In genomic region chr2:131211026-131211615, GRCm38 (mm10) we compare ENCODE assay signal across 8 mouse cellular contexts. TPM values are rescaled to one million over a fixed set of nuclear protein-coding genes. Genes with fewer than 3 reads are reported as not detected.
A peak's percentile ranks its signal among the peaks of the same experiment; 100 is the strongest.
DNase-seq lines count a peak whose midpoint lies in the region; ATAC-seq and TF ChIP-seq lines count a peak whose summit lies in the region.

No protein-coding gene starts in this region.

- peak overlapping the region; percentile 99 for H3K27ac ChIP-seq in left cerebral cortex, adult 2 months
- peak overlapping the region; percentile 94 for H3K27ac ChIP-seq in heart, embryonic 15.5 days
- no peak overlapping the region for H3K27ac ChIP-seq in limb, embryonic 11.5 days (replicated peaks; ENCODE audit: low read depth, low read length)
- peak overlapping the region; percentile 88 for H3K27ac ChIP-seq in midbrain, embryonic 13.5 days

- intact Hi-C loops in left cerebral cortex, adult 2 months (cut with DNase I) = loop anchor here (5.0 kb wide), 1 partner anchor 34 kb away; no protein-coding TSS in a partner anchor

- peaks cover 17% of the 10 kb centered on the region; the same call in 1 of the 2 replicates for H3K36me3 ChIP-seq in heart, embryonic 15.5 days
- no peaks in the 10 kb centered on the region for H3K36me3 ChIP-seq in limb, embryonic 11.5 days (ENCODE audit: control insufficient read depth, insufficient read depth, low read length)
- peaks cover 18% of the 10 kb centered on the region for H3K36me3 ChIP-seq in midbrain, embryonic 13.5 days

- TF ChIP-seq CTCF in left cerebral cortex, adult 2 months (IDR thresholded peaks at IDR 0.05) = no peak

- H3K27me3 ChIP-seq in heart, embryonic 15.5 days = no peaks in the 10 kb centered on the region
- no peaks in the 10 kb centered on the region for H3K27me3 ChIP-seq in limb, embryonic 11.5 days (ENCODE audit: control insufficient read depth, insufficient read depth, low read length)
- H3K27me3 ChIP-seq in midbrain, embryonic 13.5 days = no peaks in the 10 kb centered on the region

- DNase-seq in left cerebral cortex, adult 2 months (ENCODE audit: extremely low spot score in 1 of 2, low spot score in 2 of 2) = no peak
- DNase-seq in left cerebral cortex, adult 11 months (ENCODE audit: low spot score) = no peak
- peak; percentile 52 to 56 for DNase-seq in cerebellum, postnatal 10 days
- DNase-seq in limb, embryonic 11.5 days (ENCODE audit: low spot score) = no peak
- DNase-seq in thymus, postnatal 14 days = no peak

- H3K4me3 ChIP-seq in left cerebral cortex, adult 2 months = peak overlapping the region; percentile 65
- peak overlapping the region; percentile 64 for H3K4me3 ChIP-seq in heart, embryonic 15.5 days
- H3K4me3 ChIP-seq in limb, embryonic 11.5 days (ENCODE audit: low read depth, low read length) = peak overlapping the region; percentile 53
- peak overlapping the region; percentile 60 for H3K4me3 ChIP-seq in midbrain, embryonic 13.5 days (replicated peaks)

- H3K4me1 ChIP-seq in heart, embryonic 15.5 days (replicated peaks) = peaks cover 35% of the 10 kb centered on the region
- H3K4me1 ChIP-seq in limb, embryonic 11.5 days (ENCODE audit: control insufficient read depth, insufficient read depth, low read length) = 0 out of 2 replicates have a peak, but pooled peaks cover 4% of the 10 kb centered on the region
- H3K4me1 ChIP-seq in midbrain, embryonic 13.5 days (replicated peaks) = peaks cover 23% of the 10 kb centered on the region

- no peak for ATAC-seq in heart, embryonic 15.5 days (replicated peaks; ENCODE audit: insufficient number of reproducible peaks, insufficient read depth, low FRiP score, low read depth)
- no peak for ATAC-seq in limb, embryonic 11.5 days (ENCODE audit: insufficient number of reproducible peaks, low FRiP score, low TSS enrichment, low read depth)
- no peak for ATAC-seq in midbrain, embryonic 13.5 days
- ATAC-seq in megakaryocyte-erythroid progenitor cell, adult 5-6 weeks (replicated peaks; ENCODE audit: low FRiP score, low TSS enrichment, poor library complexity, severe bottlenecking) = no peak

- no peaks in the 10 kb centered on the region for H3K9me3 ChIP-seq in heart, embryonic 15.5 days (replicated peaks)
- no peaks in the 10 kb centered on the region for H3K9me3 ChIP-seq in limb, embryonic 11.5 days (ENCODE audit: control insufficient read depth, low read length)
- H3K9me3 ChIP-seq in midbrain, embryonic 13.5 days = no peaks in the 10 kb centered on the region

- H3K9ac ChIP-seq in heart, embryonic 15.5 days = peak overlapping the region; percentile 70
- peak overlapping the region; percentile 44; the same call in 1 of the 2 replicates for H3K9ac ChIP-seq in limb, embryonic 11.5 days (ENCODE audit: low read length)
- peak overlapping the region; percentile 73 for H3K9ac ChIP-seq in midbrain, embryonic 13.5 days (replicated peaks)

- peak overlapping the region; percentile 67 for H3K4me2 ChIP-seq in heart, embryonic 15.5 days
- H3K4me2 ChIP-seq in limb, embryonic 11.5 days (ENCODE audit: low read depth, severe bottlenecking) = peak overlapping the region; percentile 66
- peak overlapping the region; percentile 67 for H3K4me2 ChIP-seq in midbrain, embryonic 13.5 days (replicated peaks)

- 47% methylated on average over 9 of the region's 9 CpGs for WGBS in heart, embryonic 15.5 days
- 76% methylated on average over 9 of the region's 9 CpGs for WGBS in limb, embryonic 11.5 days
- WGBS in midbrain, embryonic 13.5 days = 75% methylated on average over 9 of the region's 9 CpGs

RNA-seq across cellular contexts. Expression of gene Ap5s1, which starts 4.2 kb away (rescaled TPM):
- 10 to 100 TPM; 21.7 to 28.7 TPM for total RNA-seq in left cerebral cortex, adult 2 months (2021)
- 35.5 and 40.2 TPM in 2 replicates for polyA plus RNA-seq in heart, embryonic 15.5 days (2015; fragmentation: Nextera tagmentation; extraction: Ambion mirVana)
- 25.3 and 27.3 TPM in 2 replicates for polyA plus RNA-seq in limb, embryonic 11.5 days (2014; fragmentation: Nextera tagmentation; extraction: Ambion mirVana)
- polyA plus RNA-seq in midbrain, embryonic 13.5 days (2015; fragmentation: Nextera tagmentation; extraction: Ambion mirVana) = 32.7 and 33.4 TPM in 2 replicates
- total RNA-seq in megakaryocyte-erythroid progenitor cell, adult 5-6 weeks (2014; fragmentation: Nextera tagmentation) = 5.9 and 14.7 TPM in 2 replicates
- 1.9 and 3.3 TPM in 2 replicates for total RNA-seq in megakaryocyte-erythroid progenitor cell, adult 5-6 weeks (2017)

RNA-seq across cellular contexts. Expression of gene Mavs, which starts 22.7 kb away (rescaled TPM):
- total RNA-seq in left cerebral cortex, adult 2 months (2021) = 1 to 10 TPM; 6.7 to 6.9 TPM
- 21.9 and 26.0 TPM in 2 replicates for polyA plus RNA-seq in heart, embryonic 15.5 days (2015; fragmentation: Nextera tagmentation; extraction: Ambion mirVana)
- polyA plus RNA-seq in limb, embryonic 11.5 days (2014; fragmentation: Nextera tagmentation; extraction: Ambion mirVana) = 17.1 and 17.9 TPM in 2 replicates
- 6.6 and 8.6 TPM in 2 replicates for polyA plus RNA-seq in midbrain, embryonic 13.5 days (2015; fragmentation: Nextera tagmentation; extraction: Ambion mirVana)
- 28.8 and 28.9 TPM in 2 replicates for total RNA-seq in megakaryocyte-erythroid progenitor cell, adult 5-6 weeks (2014; fragmentation: Nextera tagmentation)
- total RNA-seq in megakaryocyte-erythroid progenitor cell, adult 5-6 weeks (2017) = 16.9 and 24.8 TPM in 2 replicates

RNA-seq across cellular contexts. Expression of gene Spef1, which starts 24.0 kb away (rescaled TPM):
- total RNA-seq in left cerebral cortex, adult 2 months (2021) = 10 to 100 TPM; 10.9 to 11.0 TPM
- 1.9 and 2.0 TPM in 2 replicates for polyA plus RNA-seq in heart, embryonic 15.5 days (2015; fragmentation: Nextera tagmentation; extraction: Ambion mirVana)
- 3.7 and 5.2 TPM in 2 replicates for polyA plus RNA-seq in limb, embryonic 11.5 days (2014; fragmentation: Nextera tagmentation; extraction: Ambion mirVana)
- polyA plus RNA-seq in midbrain, embryonic 13.5 days (2015; fragmentation: Nextera tagmentation; extraction: Ambion mirVana) = 10.8 and 11.5 TPM in 2 replicates
- 3.7 and 4.1 TPM in 2 replicates for total RNA-seq in megakaryocyte-erythroid progenitor cell, adult 5-6 weeks (2014; fragmentation: Nextera tagmentation)
- total RNA-seq in megakaryocyte-erythroid progenitor cell, adult 5-6 weeks (2017) = 1.3 and 2.5 TPM in 2 replicates

RNA-seq across cellular contexts. Expression of gene Cdc25b, which starts 24.4 kb away (rescaled TPM):
- total RNA-seq in left cerebral cortex, adult 2 months (2021) = 10 to 100 TPM; 19.8 to 22.2 TPM
- polyA plus RNA-seq in heart, embryonic 15.5 days (2015; fragmentation: Nextera tagmentation; extraction: Ambion mirVana) = 49.9 and 61.4 TPM in 2 replicates
- polyA plus RNA-seq in limb, embryonic 11.5 days (2014; fragmentation: Nextera tagmentation; extraction: Ambion mirVana) = 48.7 and 49.6 TPM in 2 replicates
- polyA plus RNA-seq in midbrain, embryonic 13.5 days (2015; fragmentation: Nextera tagmentation; extraction: Ambion mirVana) = 50.6 and 59.3 TPM in 2 replicates
- 8.7 and 21.6 TPM in 2 replicates for total RNA-seq in megakaryocyte-erythroid progenitor cell, adult 5-6 weeks (2014; fragmentation: Nextera tagmentation)
- 5.4 and 19.0 TPM in 2 replicates for total RNA-seq in megakaryocyte-erythroid progenitor cell, adult 5-6 weeks (2017)

RNA-seq across cellular contexts. Expression of gene Cenpb, which starts 31.3 kb away (rescaled TPM):
- 10 to 100 TPM; 65.3 to 69.8 TPM for total RNA-seq in left cerebral cortex, adult 2 months (2021)
- polyA plus RNA-seq in heart, embryonic 15.5 days (2015; fragmentation: Nextera tagmentation; extraction: Ambion mirVana) = 7.5 and 10.7 TPM in 2 replicates
- 6.8 and 8.5 TPM in 2 replicates for polyA plus RNA-seq in limb, embryonic 11.5 days (2014; fragmentation: Nextera tagmentation; extraction: Ambion mirVana)
- polyA plus RNA-seq in midbrain, embryonic 13.5 days (2015; fragmentation: Nextera tagmentation; extraction: Ambion mirVana) = 13.3 and 15.0 TPM in 2 replicates
- total RNA-seq in megakaryocyte-erythroid progenitor cell, adult 5-6 weeks (2014; fragmentation: Nextera tagmentation) = 8.0 and 8.8 TPM in 2 replicates
- 6.8 and 10.8 TPM in 2 replicates for total RNA-seq in megakaryocyte-erythroid progenitor cell, adult 5-6 weeks (2017)

Comparison
In these comparisons a context has a peak if more than half of its experiments do, and no peak if none do; other contexts are left out.
1. DNase-seq: peak in cerebellum, postnatal 10 days (2 of 2); none in left cerebral cortex, adult 2 months (0 of 2), left cerebral cortex, adult 11 months (single experiment), limb, embryonic 11.5 days (single experiment) and thymus, postnatal 14 days (single experiment).
2. Peak in every context shown above with its lines, with median percentiles within 50 percentile points of each other: H3K4me3 ChIP-seq, H3K4me2 ChIP-seq and H3K9ac ChIP-seq.